Mouse (Mus musculus) spleen, postnatal 14 days (tissue): Measurements from ENCODE around the gene Mrgprh.
"Not testable (repeated sequence)": the region's sequence is repeated elsewhere in the genome, so short reads cannot be mapped to it uniquely, and the experiment has no call there.

ENCODE experiments used
- DNase-seq, 2 experiments: peaks; one replicate each; pipeline ENCODE4 v3.0.0; 2021 to 2022; ENCODE audit warnings: low spot score in 2 of 2

The Mrgprh gene

DNA sequence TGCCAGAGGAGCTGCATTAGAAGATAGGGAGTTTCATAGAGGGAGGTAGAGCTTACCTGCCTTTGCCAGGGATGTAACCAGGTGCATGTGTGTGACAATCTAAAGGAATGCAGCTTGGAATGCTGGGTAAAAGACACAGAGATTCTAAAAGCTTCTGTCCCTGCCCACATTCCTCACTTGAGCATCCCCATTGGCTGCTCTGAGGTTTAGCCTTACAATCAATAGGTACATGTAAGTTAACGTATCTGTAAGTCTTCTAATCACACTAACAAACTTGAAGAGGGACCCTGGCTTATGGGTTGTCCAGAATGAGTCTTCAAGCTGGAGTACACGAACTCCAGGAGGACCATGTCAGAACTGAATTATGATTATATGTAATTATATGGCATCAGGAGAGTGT is 7.8 kb upstream of the Mrgprh start, which contains the start of gene Mas1:
TSS of gene Mas1 (minus strand) at position 101 of the 400 bp plus-strand sequence.
- DNase-seq = no peak

DNA sequence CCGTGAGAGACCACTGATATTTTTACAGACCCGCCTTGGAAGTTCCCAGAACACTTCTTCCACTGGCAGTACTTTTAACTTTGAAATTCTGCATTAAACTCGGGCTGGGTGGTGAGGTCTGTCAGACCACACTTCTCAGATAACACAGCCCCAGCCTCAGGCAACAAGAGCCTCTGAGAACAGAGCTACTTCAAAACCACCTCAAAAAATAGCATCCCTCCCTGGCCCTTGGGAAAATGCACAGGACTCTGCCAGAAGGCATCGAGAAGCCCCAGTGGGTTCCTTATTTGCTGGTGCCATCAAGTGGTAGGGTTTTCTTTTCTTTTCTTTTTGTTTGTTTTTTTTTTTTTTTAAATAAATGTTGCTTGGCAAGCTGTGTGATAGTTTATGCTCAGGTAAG is 7.2 kb upstream of the Mrgprh start:
- no peak for DNase-seq

DNA sequence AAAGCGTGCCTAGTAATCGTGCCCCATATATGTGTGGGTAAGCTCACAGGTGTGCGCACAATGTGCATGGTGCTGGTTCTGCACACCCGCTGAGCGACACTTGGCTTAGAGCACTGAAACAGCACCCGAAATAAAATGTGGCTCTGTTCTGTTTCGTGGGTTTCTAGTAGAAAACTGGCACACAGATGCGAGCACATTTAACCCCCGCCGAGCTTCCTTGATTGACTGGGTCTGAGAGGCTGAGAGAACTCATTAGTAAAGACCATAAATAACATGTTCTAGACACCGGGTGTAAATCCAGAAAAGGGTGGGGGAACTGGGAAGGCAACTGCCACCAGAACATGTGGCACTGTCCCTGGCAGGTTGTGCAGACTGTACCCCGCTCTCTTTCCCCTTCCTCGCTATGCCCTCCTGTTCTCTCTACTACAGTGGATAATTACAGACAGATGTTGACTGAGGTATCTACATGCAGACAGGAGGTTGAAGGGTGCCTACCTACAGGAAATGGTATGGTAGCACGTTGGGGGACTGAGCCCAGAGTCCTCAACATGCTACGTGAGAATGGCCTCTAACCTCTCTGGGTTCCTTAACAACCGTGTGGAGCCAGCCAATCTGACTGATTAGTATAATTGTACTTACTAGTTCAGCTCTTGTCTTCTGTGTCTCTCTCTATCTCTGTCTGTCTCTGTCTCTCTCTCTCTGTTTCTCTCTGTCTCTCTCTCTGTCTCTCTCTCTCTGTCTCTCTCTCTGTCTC is 3.4 kb upstream of the Mrgprh start:
- DNase-seq = no peak

DNA sequence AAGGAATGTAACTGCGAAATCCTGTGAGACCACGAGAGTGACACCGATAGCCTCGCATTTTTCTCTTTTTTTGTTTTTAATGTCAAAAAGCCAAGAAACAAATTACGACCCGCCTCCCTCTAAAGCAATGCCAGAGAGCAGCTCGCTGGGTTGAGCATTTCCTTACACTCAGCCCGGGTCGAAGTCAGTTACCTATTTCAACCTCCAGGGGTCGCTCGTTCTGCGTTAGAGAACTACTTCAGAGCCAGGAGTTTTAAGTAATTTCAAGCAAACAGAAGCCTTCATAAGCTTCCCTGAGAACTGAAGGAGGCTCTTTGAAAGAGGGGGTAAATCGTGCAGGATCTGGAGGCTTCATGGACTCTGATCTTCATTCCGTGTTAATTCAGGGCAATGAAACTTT is 4.3 kb downstream of the Mrgprh start:
- peak; percentile 51 to 72 for DNase-seq

DNA sequence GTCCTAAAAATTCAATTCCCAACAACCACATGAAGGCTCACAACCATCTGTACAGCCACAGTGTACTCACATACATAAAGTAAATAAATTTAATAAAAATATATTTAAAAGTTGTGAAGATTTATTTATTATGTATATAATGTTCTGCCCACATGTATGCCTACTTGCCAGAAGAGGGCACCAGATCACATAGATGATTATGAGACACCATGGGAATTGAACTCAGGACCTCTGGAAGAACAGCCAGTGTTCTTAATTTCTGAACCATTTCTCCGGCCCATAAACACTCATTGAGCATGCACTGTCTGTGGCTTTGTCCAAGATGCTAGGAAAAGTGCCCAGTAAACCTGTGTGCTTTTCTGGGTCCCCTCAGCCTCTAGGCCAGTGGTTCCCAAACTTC is 5.4 kb downstream of the Mrgprh start:
- no peak for DNase-seq

DNA sequence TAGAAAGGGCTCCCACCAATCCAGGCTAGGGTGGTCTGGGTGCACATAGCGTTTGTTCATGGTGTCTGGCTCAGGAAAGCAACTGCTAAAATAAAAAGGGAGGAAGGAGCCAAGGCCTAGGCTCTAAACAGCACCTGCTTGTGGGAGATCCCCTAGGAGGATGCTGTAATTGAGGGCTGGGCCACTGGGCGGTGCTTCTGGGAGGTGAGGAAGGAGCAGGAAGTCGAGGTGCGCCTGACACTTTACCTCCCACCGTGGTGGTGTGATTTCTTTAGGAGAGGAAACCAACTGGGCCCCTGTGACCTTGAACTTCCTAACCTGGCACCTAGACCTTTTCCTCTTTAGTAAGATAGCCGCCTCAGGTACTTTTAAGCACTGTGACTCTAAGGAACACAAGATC is 10.8 kb downstream of the Mrgprh start:
- DNase-seq = no peak

DNA sequence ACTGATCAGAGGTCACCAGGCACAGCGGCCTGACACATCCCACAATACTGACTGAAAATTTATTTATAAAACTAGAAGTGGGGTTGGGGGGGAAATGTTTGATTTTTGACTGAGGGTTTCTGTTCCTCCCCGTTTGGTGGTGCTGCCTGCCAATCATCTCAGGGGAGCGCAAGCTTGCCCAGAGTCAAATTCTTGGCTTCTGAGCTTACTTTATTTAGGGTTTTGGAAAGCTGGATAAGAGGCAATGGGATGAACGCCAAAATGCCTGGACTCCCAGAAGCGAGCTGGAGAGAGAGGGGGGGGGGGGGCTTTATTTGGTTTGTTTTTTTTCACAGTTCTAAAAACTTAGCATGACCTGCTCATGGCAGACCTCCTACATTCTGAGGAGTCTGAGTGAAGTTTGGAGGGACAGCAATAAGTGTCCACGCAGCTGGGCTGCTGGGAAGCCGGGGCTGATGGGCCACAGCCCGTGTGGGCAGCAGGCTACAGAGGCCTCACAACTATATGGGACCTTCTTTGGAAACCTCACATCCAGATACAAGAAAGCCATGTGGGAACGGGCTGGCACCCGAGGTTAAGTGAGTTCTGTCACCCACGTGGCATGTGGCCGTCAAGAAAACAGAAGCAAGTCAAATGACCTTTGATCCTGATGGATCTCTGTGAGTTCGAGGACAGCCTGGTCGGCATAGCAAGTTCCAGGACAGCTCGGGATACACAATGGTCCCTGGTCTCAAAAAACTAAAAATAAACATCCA is 11.4 kb downstream of the Mrgprh start:
- no peak for DNase-seq

DNA sequence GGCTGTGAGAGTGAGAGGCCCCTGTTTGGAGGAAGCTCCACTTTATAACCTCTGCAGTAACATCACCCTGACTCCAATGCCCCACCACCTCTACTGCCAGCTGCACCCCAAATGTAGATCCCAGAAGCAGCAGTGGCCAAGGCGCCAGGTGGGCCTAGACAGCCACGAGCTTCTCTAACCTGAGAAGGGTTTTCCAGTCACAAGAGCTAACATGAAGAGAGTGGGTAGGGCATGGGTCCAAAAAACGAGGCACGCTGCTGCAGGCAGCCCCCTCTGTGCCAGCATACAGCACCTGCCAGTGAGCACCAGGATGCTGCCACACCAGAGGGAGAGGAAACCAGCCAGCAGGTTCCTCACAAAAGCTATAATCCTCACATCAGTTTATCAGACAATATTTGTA is 15.2 kb downstream of the Mrgprh start:
- no peak for DNase-seq

DNA sequence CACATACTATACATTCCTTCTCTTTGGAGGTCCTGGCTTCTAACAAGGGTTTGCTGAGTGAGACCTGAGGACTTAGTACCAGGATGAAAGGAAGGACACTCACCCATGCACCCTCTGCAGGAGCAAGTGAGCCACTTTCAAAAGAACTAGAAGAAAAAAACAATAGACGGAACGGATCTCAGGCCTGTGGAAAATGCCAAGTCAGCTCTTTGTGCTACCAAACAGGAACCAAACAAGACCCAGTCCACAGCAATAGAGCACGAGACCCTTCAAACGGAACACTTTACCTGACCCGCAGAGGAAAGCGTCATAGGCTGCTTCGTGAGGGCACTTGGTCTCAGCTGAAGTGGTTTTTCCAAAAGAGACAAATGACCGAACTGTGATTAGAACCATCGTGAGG is 16.2 kb downstream of the Mrgprh start:
- DNase-seq = no peak

DNA sequence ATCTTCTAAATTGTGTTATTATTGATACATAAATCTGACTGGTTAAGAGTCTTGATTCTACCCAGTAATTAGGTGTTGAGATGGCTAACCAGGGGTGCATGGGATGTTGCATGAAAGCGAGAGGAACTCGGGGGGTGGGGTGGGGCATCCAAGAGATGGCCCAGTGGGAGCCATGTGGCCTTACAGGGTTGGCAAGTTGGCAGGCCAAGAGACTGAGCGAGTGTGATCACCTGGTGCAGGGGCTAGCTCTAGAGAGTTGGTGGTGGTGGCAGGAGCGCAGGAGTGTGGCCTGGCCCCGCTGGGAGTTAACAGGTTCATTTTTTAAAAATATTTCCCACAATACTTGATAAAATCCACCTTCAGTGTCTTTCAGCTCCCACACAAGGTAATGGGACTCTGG is 21.8 kb downstream of the Mrgprh start:
- no peak for DNase-seq

DNA sequence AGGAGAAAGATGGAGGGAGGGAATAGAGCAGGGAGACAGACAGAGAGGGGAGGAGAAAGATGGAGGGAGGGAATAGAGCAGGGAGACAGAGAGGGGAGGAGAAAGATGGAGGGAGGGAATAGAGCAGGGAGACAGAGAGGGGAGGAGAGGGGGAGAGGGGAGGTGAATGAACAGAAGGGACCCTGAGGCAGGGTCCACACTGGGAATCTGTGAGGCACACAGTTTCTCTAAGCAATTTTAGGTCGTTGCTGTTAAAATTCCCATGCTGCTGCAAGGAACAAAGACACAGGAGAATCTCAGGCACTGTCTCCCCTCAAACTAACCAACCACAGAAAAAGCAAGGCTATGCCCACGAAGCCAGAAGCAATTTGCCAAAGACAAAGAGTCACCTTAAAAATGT is 22.8 kb downstream of the Mrgprh start:
- not testable (repeated sequence) for DNase-seq

DNA sequence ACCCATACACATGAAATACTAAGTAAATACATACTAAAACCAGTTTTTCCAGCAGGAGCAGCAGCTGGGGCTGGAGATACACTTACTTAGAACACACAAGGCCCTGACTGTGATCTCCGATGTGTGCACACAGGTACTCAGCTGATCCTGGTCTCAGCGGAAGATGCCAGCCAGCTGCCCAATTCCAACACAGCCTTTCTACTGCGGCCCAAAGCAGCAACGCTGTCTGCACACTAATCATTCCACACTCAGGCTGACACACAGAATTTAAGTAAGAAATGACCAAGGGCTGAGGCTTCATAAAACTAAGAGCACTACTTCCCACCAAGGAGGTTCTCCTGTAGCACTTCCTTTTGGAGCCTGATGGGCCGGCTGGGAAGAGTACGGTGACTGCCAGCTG is 26.5 kb downstream of the Mrgprh start:
- DNase-seq = no peak

DNA sequence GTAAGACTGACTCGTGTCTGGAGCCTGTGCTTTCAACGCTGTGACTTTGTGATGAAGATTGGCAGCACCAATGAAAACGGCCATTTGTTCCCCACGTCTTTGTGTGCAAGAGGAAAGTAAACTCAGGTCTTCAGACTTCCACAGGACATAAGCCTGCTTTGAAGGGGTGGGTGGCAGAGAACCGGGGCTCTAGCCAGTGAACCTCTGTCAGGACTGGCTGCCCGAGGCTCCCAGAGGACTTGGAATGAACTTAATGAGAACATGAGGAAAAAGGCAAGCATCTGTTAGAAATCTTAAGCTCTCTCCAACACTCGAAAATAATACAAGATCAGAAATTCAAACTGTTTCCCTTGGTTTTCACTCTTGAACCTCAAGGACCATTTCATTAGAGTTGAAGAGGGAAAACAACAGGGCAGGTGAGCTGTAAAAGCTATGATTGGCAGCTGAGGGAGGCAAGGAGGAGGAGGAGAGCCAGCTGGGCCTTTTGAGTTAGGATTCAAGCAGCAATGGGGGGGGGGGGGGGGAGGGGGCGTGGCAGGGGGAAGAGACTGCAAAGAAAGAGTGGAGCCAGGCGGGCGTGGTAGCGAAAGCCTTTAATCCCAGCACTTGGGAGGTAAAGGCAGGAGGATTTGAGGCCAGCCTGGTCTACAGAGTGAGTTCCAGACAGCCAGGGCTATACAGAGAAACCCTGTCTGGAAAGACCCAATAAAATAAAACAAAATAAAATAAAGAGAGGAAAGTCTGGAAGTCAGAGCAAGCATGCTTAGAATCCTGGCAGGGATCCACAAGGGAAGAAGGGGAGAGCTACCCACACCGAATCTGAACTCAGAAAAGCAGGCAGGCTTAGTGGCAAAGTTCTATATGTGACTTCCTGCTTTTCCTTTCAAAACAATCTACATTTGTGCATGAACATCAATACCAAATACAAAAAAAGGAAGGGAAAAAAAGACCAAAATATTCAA is 27.8 kb downstream of the Mrgprh start:
- DNase-seq = no peak

DNA sequence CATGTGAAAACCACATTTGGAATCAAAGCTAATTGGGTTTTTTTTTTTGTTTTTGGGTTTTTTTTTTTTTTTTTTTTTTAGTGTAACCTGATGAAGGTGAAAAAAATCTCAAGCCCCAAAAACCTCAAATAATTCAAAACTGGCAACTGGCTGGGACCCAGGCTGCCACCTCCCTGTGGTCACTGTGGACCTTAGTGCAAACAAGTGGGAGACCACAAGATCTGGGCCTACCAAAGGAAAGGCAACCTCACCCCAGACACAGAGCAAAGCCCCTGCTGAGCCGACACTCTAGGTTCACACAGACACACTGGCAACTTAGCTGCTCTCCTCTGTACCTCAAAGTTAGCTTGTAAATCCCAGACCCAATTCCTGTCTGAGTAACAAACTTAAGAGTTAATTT is 28.5 kb downstream of the Mrgprh start:
- no peak for DNase-seq

DNA sequence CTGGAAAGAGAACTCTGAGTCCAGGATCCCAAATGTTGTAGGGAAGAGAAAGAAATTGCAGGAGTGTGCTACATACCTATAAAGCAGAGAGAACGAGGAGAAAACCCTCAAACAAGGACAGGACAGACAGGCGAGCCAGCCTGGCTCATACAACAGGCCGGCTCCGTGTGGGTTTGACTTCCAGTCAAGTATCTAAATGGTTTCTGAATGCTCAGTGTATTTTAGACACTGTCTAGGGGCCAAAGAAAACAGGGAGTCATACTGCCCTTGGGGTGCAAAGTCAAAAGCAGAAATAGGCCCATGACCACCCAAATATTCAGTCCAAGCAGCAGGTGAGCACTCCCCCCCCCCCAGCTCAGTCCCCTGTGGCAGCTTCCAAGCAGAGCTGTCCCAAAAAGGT is 30.0 kb downstream of the Mrgprh start:
- DNase-seq = no peak

DNA sequence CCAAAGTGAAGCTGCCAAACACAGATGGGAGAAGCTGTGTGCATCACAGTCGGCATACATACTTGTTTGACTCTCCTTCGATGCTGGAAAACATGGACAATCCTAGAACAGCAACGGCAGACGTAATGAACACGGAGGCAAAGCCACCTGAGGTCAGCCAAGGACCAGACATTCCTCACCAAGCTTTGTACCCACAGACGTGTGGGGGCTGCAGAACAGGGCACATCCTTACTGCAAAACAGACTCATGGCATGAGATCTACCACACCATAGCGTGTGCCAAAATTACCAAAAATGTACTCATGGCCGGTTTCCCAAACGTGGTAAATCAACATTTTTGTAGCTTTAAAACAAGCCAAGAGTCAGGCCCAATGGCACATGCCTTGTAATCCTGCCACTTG is 30.6 kb downstream of the Mrgprh start:
- DNase-seq = no peak

DNA sequence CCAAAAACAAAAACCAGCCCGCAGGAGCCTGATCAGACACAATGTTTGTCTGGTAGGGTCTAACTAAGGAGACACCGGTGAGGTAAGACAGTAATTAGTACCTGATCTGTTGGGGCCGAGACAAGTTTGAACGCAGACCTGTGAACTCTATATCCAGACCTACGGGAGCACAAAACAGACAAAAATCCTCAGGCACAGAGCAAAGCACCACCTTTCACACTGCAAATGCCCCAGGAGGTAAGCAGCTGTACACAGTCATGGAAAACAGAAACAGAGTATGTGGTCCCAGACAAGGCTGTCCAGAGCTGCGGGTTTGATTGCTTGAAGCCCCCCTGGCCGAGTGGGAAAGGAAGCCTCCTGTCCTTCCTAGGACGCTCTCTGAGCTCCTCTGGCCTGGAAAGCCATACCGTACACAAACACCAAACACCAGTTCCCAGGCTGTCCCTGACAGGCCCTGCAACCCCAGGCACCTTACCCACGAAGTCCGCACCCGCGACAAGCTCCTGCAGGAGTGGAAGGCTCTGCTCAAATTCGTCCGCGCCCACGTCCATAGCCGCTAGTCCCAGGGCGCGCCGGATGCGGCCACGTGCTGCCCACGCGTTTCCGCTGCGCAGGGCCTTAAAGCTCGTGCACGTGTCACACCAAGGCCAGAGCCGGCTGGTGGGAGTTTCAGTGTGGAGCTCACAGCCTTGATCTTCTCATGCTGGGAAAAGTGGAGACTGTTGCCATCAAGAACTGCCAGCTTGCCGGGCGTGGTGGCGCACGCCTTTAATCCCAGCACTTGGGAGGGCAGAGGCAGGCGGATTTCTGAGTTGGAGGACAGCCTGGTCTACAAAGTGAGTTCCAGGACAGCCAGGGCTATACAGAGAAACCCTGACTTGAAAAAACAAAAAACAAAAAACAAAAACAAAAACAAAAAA is 33.8 kb downstream of the Mrgprh start, which contains the start of gene Pnldc1:
TSS of gene Pnldc1 (minus strand) at position 870 of the 920 bp plus-strand sequence.
- DNase-seq = no peak

DNA sequence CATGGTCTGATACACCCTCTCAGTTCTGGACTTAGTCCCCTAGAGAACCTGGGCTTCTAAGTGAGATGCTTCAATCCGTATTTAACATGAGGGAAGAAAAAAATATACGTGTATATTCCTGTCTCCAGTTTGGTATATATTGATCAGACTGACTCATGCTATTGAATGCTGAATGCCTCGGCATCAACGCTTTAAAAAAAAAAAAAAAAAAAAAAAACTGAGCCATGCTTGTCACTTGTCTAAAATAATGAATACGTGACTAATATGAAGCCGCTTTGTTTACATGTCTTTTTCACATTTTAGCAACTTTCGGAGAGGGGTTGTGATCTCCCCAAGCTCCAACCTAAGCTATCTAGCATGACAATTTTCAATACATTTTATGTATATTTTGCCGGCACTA is 34.6 kb downstream of the Mrgprh start:
- no peak for DNase-seq

DNA sequence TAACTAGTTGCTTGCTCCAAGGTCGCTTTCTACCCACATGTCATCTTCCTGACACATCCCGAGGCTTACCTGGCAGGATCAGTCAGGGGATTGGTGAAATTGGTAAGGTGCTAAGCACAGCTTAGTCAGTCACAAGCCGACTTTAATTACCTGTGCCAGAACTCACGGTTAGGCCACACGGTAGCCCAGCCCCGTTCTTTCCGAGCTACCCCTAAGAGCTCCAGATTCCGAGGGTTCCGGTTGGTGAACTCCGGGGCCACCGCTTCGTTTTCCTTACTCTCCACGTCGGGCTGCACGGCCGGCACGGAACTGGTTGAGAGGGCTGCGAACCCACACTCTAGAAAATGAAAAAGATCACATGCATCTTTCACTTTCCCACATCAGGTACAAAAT is 39.6 kb downstream of the Mrgprh start, which contains the start of gene Tcp1:
TSS of gene Tcp1 (plus strand) at position 214 of the 393 bp plus-strand sequence.
- DNase-seq = no peak

DNA sequence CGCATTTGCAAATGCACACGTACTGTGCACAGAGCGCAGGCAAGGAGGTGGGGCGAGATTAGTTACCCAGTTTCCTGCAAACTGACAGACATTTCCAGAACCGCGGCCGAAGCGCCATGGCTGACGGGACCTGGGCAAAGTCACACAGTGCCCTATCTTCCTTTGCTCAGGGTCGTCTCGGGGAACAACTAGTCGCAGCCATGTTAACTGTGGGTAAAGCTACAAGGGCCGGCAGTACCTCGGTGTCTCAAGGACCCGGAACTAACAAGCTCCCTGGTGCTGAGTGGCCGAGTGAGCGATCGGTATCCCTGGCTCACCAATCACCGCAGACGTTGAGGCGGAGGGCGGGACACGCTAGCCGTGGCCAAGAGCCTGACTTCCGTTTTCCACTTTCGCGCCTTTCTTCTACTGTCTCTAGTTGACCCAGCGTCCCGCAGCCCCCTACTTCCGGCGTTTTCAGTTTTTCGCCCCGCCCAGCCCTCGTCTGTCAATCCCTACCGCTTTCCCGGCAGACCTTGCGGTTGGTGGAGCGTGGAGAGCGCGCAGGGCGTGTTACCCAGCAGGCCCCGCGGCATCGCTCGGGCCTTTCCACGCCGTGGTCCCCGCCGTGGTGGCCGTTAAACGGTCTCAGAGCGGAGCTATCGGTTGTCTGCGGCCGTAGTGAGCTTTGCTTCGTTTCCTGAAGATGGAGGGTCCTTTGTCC is 40.2 kb downstream of the Mrgprh start, which contains the start of gene Mrpl18:
TSS of gene Mrpl18 (minus strand) at position 465 of the 703 bp plus-strand sequence.
- peak; percentile 94 for DNase-seq
